Mouse (Mus musculus): Measurements from ENCODE around the gene Lrmda. TPM values are rescaled to one million over a fixed set of nuclear protein-coding genes. Genes with fewer than 3 reads are reported as not detected.

The Lrmda gene
- total RNA-seq, 2 experiments from 2014 or later: 0.76 to 1.0 TPM

DNA sequence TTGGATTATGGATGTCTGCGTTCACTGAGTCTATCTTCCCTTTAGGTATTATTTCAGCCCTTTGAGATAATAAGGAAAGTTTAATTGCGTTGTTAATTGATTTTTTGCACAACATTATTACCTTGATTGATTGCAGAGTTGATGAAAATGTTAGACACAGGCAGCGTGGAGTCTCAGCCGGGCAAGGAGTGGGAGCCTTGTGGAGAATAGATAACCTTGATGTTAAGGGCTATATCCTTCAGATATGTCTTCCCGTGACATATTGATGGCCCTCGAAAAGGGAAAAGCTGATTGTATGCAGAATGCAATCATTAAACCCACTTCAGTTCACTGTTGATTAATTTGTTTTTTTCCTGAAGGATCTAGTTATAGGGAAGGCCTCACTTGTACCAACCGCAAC lies 1021.5 kb downstream of the Lrmda start:
- intact Hi-C loops (cut with DNase I): loop anchor here (10.0 kb wide), 2 partner anchors 226 to 364 kb away; no protein-coding TSS in a partner anchor
- DNase-seq: no peak

DNA sequence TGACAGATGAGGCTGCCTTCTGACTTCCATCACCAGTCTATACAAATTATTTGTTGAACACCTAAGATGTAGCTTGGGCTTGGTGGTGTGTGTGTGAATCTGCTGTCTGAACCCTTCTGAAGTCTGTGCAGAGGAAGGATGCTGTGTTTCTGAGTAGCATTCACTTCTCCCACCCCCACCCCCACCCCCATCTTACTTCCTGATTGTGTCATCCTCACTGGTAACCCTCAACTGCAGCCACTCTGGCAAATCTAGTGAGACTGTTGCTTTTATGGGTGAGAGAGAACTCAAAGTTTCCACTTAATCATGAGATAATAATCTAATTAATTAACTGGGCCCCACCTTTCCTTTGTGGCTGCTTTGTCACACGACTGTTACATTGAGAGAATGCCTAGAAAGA lies 1025.8 kb downstream of the Lrmda start:
- intact Hi-C loops (cut with DNase I): loop anchor here (5.0 to 10.0 kb wide), 5 partner anchors 231 to 1078 kb away; partner anchors contain the start of gene Zfp503
- no peak for DNase-seq

DNA sequence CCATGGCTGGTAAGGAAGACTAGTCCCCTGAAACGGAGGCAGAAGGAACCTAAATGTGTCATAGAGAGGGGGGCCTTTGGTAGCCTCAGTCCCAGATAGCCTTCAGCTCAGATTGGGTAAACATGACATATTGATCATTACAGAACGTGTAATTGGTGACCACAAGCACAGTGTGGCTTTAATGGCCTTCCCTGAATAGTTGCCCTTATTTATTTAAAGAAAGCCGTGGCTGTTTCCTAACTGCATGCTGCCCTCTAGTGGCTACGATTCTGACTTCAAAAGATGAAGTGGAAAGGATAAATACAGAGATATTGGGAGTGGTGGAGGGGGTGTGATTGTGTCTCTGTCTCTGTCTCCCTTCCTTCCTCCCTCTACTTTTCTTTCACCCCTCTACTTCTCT lies 1026.8 kb downstream of the Lrmda start:
- intact Hi-C loops (cut with DNase I): loop anchor here (5.0 to 10.0 kb wide), 5 partner anchors 232 to 1079 kb away; partner anchors contain the start of gene Zfp503
- DNase-seq: peak; percentile 59 to 83

- no peak for DNase-seq
- intact Hi-C loops (cut with DNase I): no loop called here
Observed at GRCm38 (mm10) chr14:23051441-23051840, 1031.9 kb downstream of the Lrmda start.

- intact Hi-C loops (cut with DNase I): no loop called here
- DNase-seq: no peak
Observed at GRCm38 (mm10) chr14:23052833-23053592, 1033.5 kb downstream of the Lrmda start.

DNA sequence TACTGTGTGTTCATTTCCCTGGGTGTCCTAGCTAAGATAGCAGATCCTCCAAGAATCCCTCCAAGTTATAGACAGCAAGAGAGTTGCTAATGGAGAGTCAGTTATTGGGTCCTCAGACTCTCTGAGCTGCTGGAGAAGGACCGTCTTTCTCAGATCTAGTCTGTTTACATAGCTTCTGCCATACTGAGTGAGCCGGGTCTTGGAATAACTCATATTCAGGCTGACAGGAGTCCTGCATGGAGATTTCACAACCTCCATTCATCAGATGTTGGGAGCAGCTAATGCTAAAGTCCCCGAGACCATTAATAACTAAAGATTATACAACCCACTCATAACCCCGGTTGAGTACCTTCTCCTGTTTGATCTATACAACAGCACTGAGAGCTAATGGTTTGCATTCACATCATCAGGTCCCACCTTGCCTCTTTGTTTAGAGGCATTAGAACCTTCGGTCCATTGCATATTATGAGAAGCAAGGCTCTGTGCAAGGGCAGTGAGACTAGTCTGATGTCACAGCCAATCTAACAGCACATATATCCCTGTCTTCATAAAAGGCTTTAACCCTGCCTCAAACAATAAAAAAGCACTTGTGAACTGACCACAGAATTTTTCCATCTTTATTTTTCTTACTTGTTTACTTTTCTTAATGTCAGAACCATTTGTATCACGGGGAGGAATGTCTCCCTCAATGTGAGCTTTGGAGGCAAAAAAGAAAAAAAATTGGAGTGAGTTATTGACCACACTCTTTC lies 1037.9 kb downstream of the Lrmda start:
- intact Hi-C loops (cut with DNase I): no loop called here
- DNase-seq: no peak

DNA sequence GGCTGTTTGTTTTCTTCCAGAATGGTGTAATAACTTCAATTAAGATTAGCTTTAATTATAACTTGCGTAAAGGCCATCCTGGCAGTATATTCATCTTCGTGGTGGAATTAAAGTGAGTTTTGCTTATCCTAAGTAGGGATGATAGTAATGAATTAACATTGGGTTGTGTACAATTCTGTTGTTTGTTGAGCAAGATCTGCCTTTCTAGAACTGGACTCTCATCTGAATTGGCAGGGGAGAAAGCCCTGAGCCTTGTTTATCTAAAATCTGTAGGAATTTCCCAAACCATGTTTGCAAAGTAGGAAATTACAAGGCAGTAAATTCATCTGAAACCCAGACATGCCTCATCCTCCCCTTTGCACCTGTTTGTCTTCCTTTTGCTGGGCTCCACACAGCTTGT lies 1038.5 kb downstream of the Lrmda start:
- no peak for DNase-seq
- intact Hi-C loops (cut with DNase I): no loop called here

DNA sequence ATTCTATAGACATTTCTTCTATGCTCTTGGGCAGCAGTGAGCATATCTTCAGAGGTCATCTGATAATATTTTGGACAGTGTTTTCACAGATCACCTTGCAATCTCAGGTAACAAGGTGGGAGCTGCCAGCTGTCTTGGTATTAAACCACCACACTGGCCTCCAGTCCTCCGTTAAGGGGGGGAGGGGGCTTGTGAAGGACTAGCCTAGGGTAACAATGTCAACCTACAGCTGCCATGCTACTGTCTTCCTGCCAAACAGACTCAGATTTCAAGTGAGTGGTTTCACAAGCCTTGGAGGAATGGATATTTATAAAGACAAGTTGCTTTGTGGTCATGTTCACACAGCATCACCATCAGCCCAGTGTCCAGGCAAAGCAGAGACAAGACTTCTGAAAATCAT lies 1059.2 kb downstream of the Lrmda start:
- intact Hi-C loops (cut with DNase I): no loop called here
- no peak for DNase-seq

GRCm38 (mm10) chr14:23084241-23084773 lies 1064.8 kb downstream of the Lrmda start:
- intact Hi-C loops (cut with DNase I): no loop called here
- no peak for DNase-seq

DNA sequence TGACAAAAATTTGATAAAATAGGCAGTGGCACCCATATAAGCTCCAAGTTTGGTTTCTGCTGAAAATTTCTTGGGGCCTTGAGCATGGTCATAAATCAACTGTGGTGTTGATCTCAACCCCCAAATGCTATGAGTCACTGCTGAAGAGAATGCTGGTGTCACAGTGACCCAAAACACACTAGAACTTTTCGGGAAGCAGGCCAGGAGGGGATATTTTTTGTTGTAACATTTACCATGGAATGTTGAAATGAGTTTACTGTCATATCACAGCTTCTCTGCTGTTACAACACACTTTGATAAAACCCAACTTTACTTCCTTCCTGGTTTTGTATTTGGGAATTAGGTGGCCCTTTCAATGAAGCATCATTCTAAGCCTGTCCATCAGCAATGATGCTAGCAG lies 1065.3 kb downstream of the Lrmda start:
- intact Hi-C loops (cut with DNase I): no loop called here

DNA sequence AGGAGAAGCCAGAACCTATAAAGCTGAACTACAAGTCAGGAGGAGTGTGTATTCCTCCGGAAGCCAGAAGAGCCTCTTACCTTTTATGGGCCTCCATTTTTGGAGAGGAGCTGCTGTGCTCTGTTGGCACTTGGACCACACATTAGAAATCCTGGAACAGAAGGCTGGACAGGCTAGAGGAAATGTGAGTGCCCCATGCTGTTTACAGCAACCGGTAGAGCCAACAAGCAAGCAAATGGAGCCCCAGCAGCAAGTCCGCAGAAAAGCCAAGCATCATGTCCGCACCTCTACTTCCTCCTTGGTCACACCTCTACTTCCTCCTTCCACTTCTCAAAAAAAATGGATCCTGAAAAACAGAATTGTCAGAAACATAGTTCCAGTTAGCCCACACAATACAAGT lies 1073.8 kb downstream of the Lrmda start:
- intact Hi-C loops (cut with DNase I): no loop called here
- no peak for DNase-seq

More for the DNA sequence above, 1065.3 kb downstream of the Lrmda start:
- DNase-seq: peak in 1 of 2 experiments; percentile 5

DNA sequence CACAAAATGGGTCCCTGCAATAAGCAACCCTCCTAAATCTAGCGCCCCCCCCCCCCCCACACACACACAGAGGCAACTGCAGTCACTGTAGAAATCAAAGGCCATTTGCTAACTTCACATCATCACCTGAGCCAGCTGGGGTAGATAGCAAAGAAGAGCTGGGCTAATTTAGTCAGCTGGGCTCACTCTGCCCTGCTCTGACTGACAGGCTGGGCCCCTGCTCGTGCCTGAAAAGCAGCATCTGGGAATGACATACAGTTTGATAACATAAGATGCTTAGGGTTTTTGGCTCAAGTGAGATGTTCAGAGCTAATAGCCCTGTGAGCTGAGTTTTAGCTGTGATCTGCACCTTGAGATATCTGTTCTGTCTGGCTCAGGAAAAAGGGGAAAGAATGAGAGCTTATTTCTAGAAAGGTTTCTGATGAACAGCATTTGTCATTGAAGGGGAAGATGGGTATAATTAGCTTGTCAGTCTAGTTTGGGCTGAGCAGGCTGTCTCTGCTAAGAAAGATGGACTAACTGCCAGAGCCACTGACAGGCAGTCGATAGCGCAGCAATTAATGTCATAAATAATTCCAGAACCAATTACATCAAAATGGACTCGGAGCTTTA lies 1075.1 kb downstream of the Lrmda start:
- intact Hi-C loops (cut with DNase I): no loop called here
- DNase-seq: no peak

GRCm38 (mm10) chr14:23095158-23096016 lies 1075.9 kb downstream of the Lrmda start:
- intact Hi-C loops (cut with DNase I): no loop called here
- DNase-seq: no peak

DNA sequence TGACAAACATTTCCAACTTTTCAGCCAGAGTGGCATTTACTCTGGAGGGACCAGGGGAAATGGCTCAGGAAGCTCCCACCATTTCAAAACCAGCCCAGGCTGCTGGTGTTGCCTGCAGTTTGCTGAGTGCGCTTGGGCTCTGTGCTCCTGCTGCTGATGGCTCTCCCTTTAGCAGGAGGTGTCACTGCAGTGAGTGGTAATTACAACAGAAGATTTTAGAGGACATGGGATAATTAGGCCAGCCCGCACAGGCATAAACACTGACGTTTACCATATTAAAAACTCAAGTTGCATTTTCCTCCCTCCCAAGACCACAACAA lies 1076.5 kb downstream of the Lrmda start:
- intact Hi-C loops (cut with DNase I): no loop called here
- DNase-seq: no peak

- no peak for DNase-seq
- intact Hi-C loops (cut with DNase I): no loop called here
Observed at GRCm38 (mm10) chr14:23096405-23096804, 1076.9 kb downstream of the Lrmda start.

Small RNA genes lying within 50 kb of the gene (microRNA-seq; reads per million reads assigned to microRNA genes)
- gene Gm27532: 0 reads per million in 2 experiments

Other genes with a start within 250 kb of the Lrmda start
- 100 to 1,000 TPM; 469 to 495 TPM for gene Vdac2, start 194.5 kb upstream of the Lrmda start, total RNA-seq (2021)
- 1 to 10 TPM; 6.3 to 6.8 TPM for gene Comtd1, start 170.7 kb upstream of the Lrmda start, total RNA-seq (2021)
- gene Zfp503, start 30.1 kb upstream of the Lrmda start, total RNA-seq (2021): 1 to 10 TPM; 1.8 to 2.6 TPM

Data from heart, postnatal 14 days (tissue).